Mouse (Mus musculus): Measurements from ENCODE around the gene Atp4b.
A peak's percentile ranks its signal among the peaks of the same experiment; 100 is the strongest.

DNA sequence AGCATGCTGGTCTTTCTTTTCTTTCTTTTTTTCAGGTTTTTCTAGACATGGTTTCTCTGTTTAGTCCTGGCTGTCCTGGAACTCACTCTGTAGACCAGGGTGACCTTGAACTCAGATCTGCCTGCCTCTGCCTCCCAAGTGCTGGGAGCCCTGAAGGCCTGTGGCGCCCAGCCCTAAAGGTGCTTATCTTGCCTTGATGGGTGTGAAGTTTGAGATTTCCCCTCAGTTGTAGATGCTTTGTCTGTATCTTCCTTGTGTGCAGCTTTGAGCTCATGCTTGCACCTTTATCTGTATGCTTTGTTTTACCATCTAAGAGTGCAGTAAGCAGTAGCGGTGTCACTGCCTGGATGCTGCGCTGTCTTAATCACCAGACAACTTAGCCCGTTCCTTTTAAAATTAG is 53.5 kb downstream of the Atp4b start:
- TF ChIP-seq CTCF (IDR thresholded peaks at IDR 0.05; ENCODE audit: low read depth) (no peak), EP300 (IDR thresholded peaks at IDR 0.05; ENCODE audit: low read depth) (0 out of 2 replicates have a peak, but pooled peaks have one; percentile 14)

Data from liver, postnatal 0 days (tissue).